Mouse (Mus musculus): ENCODE measurements at regions not wholly inside any gene's neighbourhood (a gene's known extent, or its start where the extent isn't known, plus 50 kb on each side); places are given as distances from the start of the nearest gene placed in this dataset.

DNA sequence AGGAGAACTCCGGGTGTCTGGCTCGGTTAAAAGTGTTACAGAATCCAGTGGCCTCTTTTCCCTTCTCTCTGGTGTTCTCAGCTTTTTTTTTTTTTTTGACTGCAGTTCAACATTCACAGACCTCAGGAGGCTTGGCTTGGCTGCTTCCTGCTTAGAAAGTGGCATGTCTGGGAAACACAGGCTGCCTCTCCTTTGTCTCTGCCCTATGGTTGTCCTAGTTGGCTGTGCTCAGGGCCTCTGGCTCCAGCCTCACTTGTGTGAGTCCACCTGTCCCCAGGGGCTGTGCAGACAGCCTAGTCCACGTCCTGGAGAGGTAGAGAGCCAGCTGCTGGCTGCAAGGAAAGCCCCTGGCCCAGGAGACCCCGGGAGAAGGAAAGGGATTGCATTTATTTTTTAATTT lies 212.3 kb upstream of the Rbfox1 start:
- DNase-seq, result no peak

DNA sequence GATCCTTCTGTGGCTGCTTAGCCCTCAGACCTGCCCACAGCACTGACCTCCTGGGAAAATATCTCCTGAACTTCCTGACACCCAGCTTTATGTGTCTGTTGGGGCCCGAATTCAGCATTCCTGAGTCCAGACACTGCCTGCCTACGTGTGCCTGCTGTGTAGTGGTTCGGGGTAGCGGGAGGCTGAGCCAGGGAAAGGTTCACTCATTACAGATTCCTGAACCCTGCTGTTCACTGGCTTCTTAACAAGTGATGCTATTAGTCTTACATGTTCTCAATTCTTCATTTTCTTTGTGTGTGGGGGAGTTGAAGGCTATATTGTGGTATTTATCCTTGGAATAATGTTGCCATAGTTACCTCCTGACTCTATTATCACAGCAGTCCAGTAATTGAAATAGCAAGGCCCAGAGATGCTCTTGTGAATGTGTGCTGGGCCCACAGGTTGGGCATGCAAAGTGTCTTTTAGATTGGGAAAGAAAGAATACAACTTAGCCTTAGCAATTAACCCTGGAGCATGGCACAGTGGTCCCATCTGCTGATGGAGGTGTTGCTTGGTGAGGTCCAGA lies 216.7 kb upstream of the Rbfox1 start:
- DNase-seq, result no peak

DNA sequence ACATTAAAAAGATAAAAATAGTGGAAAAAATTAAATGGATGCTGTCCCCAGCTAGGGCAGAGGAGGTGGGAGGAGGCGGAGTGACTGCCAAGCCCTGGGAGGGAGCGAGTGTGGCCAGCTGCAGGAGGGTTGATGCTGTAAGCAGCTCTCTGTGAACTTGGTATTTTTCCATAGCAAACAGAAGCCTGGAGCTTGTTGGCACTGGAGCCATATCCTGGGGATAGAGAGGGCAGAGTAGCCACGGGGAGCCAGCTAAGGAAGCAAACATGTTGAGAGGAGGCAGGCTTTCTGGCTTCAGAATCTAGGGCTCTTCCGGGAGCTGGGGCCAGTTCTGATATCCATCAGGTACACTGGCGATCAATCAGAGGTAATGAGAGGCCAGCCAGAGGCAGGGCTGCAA lies 223.2 kb upstream of the Rbfox1 start:
- DNase-seq, result peak; percentile 15

DNA sequence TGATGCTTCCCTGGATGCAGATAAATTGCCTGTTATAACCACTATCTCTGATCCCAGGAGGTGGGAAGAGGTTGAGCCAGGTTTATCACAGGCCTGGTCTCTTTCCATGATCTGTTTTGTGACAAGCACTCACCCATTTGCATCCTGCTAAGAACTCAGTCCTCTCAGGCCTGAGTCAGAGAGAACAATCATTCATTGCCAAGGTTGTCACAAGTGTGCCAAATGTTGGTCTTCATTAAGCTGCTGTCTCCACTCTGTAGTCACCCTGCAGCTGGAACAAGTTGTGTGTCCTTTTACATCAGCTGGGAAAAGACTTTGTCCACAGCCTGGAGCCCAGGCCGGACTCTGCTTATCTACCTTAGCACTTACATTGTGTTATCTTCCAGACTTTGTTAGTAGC lies 233.6 kb upstream of the Rbfox1 start:
- DNase-seq, result no peak

DNA sequence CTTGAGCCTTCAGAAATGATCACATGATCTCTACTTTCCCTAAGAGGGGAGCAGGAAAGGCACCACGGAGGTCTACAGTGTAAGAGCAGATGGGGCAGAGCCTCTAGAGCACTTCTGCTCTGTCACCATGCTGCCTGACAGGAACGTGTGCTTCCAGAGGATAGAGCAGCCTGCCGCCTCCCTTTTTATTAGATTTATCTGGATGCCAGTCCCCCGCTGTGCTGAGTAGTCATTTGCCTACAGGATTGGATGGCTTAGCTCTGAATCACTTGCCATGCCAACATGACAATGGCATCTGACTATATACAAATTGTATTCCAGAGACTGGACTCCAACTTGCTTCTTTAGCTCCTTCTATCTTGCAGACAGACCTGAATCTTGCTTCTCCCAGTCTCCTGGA lies 234.2 kb upstream of the Rbfox1 start:
- DNase-seq, result no peak

DNA sequence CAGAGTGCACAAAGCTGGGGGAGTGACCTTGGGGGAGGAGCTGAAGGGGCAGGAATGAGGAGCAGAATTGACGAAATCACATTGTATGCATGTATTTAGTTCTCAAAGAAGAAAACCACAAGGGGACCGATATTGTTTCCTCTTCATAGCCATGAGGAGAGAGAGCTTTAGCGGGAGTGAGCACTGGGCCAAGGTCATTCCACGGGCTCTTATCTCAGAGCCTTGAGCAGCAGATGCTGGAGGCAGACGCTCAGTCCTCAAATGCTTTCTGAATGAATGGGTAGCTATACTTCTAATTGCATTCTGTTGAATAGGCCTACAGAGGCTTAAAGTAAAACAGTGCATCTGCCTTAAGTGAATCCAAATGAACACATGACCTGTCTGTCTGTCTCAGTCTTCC lies 245.2 kb upstream of the Rbfox1 start:
- no peak for DNase-seq

DNA sequence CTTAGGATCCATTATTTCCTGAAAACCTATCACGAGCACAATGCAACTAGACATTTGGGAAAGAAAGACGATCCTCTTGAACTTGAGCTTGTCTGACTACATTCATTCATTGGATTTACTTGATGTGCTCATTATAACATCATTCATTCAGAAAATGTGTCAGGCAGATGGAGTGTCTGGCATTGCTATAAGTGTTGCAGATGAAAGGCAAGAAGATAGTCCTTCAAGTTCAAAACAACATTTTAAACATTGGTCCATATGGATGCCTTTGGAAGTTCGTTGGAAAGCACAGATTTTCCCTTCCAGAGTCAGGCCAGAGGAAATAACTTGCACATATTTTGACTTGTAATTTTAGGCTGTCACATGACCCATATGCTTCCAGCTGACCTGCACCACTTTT lies 255.2 kb upstream of the Rbfox1 start:
- no peak for DNase-seq

DNA sequence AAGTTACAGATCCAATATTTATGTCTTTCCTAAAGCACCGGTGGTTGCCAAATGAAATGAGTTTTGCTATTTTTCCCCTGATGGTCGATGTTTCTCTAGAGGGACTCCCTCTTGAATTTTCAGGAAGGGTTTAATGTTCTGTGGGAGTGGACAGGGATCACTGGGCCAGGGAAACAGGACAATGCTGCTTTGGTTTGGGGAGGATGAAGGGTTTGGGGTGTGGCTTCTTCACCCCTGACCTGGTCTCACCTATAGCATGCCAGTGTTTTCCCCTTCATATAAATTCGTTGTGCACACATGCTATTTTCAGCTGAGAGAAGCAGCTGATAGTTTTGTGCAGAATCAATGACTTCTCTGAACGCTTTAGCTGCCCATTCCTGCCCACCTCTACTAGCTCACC lies 257.2 kb upstream of the Rbfox1 start:
- DNase-seq, result no peak

DNA sequence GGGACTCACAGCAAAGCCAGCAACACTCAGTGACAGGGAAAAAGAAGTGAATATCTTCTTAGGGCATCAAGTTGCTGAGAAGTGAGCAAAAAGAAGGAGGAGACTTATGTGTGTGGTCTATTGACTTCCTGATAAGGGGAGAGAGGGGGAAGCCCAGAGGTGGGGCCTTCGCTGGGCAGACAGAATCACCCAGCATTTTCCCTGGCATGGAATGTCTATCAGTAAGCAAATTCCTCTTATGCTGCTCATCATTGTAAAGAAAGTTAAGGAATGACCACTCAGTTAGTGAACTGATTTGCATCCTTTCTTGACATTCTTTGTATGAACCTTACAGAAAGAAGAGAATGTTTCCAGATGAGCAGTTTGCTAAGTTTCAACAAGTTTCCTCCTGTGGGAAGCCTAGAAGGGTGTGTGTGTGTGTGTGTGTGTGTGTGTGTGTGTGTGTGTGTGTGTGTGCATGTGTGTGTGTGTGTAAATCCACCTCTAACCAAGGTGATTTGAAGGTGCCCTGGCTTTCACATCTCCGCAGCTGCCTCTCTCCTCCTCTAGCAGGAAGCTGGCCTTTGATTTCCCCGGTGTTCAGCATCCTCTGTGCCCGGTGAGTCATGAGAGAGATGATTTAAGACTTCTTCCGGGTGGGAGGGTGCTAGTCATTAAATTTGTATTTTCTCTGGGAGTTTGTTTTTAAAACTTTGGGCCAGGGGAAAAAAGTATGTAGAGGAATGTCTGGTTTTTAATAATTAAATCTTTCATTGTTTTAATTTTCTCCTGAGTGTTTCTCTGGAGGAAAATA lies 257.8 kb upstream of the Rbfox1 start:
- DNase-seq, result peak; percentile 3

DNA sequence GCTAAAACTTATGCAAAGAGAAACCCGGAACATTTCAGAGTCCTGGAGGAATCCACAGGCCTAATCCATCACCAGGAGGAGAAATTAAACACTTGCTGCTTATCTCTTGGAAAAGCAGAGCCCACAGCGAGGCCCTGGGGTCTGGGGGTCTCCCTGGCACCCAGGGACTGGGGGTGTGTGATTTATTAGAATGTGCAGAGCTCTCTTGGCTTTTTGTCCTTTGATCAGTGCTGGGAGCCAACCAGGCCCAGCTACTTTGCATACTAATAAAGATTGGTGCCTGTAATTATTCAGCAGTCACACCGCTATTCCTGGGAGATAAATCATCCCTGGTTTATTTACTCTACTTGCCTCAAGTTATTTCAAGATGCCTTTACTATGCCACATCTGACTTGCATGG lies 260.0 kb upstream of the Rbfox1 start:
- DNase-seq, result no peak

DNA sequence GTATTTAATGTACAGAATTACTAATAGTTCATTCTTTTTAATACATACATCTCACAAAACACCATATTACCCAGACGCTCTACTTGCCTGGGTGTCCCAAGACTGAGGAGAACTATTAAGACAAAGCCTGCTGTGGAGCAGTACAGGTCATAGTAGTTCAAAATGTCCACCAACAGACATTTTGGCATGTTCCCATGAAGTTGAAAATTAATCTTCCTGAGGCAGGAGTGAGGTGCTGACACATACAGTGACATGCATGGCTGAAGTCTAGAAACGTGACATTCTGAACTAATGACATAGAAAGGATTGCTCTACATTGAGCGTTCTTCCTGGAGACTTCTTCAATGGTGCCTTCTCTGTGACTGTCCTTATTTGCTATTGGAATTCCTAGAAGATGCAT lies 264.6 kb upstream of the Rbfox1 start:
- peak; percentile 10 for DNase-seq

DNA sequence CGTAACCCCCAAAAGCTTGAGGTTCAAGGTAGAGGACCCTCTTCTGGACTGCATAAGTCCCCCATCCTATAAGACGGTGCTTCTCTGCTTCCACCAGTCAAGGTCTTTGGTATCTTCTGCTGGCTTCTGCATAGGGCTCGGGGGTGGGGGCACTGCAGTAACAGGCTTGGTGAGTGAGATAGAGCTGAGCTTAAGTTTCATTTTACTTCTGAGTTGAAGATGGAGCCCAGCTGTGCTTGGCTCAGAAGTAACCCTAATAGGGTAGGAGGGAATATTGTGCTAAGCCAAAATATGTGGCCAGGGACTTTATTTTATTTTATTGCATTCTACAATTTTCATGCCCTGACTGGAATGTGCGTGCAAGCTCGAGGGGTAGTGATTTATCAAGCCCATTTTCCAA lies 268.8 kb upstream of the Rbfox1 start:
- no peak for DNase-seq

DNA sequence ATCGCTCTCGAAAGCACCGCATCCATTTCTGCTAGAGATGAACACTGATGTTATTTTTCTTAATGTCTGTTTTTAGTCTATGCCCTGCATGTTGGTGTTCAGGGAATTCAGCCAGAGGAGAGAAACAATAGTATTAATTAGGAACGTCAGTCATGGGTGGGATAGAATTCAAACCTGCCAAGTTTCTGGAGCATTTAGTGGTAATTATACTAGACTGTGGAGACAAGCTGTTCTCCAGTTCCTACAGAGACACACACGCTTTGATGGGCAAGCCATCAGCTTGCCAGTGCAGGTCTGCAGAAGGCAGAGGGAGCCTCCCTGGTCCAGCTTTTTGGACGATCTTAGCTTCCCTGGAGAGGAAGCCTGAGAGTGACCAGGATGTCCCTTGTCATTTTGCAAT lies 289.8 kb upstream of the Rbfox1 start:
- DNase-seq, result no peak

DNA sequence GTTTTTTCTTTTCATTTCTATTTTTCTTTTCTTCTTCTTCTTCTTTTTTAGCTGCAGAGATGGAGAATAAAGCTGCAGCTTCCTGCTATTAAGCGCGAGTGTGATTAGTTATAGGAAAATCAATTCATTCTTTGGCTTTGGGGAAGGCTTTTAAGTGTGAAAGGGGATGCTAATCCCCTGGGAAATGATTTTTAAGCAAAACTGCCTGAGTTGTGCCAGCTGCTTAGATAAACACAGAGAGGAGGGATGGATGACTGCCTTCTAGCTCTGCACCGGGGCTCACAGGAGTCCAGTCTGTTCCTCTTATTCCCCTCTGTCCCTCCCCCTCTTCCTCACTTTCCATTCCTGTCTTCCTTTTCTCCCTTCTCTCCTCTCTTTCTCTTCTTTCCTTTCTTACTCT lies 306.8 kb upstream of the Rbfox1 start:
- no peak for DNase-seq

DNA sequence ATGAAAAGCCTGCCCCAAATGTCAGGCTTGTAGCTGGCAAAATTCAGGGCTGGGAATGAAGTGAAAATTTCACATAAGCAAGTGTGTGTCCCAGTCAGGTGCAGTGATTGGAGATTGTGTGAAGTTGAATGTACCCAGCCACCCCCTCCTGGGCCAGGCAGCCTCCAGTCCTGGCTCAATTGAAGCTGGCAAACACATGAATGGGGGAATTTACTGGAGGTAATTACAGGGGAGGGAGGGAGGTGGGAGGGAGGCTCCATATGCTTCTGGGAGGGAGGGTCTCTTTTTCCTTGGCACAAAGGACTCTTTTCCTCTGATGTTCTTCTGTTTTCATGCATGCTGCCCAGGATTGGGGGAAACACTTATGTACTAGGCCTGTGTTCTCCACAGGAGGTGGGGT lies 312.4 kb upstream of the Rbfox1 start:
- no peak for DNase-seq

DNA sequence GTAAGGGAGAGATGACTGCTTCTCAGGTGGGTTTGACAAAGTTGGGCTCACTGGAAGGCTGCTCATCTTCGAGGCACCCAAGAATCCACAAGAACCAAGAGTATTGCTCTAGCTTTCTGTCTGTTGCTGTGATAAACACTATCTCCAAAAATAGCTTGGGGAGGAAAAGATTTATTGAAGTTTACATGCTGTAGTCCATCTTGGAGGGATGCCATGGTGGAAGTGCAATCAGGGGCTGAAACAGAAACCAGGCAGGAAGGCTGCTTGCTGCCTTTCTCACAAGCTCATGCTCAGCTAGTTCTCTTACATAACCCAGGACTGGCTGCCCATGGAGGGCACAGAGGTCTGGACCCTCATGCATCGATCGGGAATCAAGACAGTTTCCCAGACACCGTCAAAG lies 314.5 kb upstream of the Rbfox1 start:
- DNase-seq, result peak; percentile 33

DNA sequence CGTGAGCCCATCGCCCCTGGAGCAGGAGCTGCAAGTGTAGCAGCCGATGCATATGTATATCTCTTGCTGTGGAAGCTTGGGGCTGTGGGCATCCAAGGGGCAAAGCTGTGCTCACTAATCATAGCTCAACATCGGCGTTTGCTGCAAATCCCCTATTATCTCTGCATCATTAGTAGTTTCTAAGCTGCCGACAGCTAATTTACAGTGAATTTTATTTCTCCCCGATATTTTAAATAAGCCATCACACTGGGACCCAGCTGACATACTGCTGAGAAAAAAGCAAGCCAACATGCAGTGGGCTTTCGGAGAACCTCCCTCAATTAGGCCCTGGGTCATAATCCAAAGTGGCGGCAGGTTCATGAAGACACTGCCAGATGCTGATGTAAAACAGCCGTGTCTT lies 313.3 kb upstream of the Eef2kmt start:
- no peak for DNase-seq

DNA sequence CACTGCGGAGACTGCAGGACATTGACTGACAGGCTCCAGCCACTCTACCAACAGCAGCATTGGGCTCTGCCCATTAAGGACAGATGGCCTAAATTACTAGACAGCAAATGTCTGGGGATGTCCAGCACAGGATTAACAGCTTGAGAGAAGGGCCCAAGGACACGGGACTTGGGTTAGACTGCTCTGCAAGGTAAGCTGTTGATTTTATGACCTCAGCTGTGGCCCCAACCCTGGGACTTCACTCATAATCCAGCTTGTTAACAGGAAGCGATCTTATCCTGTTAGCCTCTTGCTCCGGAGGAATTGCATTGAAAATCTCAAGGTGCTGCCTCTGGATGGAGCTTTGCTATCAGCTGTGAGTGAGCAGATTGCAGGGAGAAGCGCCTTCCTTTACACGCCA lies 293.2 kb upstream of the Eef2kmt start:
- DNase-seq, result no peak

DNA sequence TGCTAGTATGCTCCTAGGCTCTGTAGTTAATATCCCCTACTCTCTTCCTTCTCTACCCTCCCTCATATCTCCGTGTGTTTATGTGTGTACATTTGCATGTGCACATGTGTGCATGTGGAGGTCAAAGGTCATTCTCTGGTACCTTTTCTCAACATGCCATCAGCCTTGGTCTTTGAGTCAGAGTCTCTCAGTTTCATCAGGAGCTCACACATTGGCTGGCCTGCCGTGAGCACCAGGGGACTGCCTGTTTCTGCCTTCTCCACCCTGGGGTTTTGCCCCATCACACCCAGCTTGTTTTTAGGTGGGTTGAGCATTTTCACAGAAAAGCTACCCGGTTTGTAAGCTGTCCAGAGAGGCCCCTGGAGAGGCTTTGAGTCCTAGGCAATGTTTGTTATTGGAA lies 292.8 kb upstream of the Eef2kmt start:
- no peak for DNase-seq

DNA sequence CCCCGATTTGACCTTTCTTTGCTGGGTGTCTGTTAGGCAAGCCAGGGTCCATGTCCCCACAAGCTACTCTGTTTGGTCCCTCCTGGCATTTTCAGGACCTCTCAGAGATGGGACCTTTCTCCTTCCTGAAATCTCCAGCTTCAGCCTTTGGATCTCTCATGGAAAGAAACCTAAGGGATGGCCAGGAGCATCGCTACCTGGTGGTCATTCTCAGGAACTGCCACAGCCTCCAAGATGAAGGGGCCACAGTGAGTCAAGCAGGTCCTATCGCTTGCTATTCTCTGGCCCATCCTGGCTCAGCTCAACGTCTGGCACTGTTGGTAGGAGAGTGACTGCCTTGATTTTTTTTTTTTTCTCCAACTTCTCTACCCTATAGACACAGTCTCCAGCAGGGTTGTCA lies 291.0 kb upstream of the Eef2kmt start:
- DNase-seq, result no peak

DNA sequence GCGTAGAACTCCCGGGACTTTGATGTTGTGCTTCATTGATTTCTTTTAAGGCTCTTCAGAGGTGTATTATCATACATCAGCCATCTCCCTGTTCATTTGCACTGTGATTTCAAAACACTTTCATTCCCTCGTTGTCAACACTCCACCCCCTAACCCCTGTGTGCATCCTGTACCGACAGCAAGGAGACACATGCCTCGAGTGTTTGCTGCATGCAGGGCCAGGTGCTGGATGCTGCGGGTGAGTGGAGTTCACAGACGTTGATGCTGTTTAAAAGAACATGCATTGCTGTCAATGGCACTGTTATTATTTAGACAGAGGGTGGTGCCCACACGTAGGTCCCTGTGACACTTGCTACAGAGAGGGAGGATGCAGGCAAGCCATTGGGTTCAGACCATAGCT lies 290.0 kb upstream of the Eef2kmt start:
- no peak for DNase-seq

DNA sequence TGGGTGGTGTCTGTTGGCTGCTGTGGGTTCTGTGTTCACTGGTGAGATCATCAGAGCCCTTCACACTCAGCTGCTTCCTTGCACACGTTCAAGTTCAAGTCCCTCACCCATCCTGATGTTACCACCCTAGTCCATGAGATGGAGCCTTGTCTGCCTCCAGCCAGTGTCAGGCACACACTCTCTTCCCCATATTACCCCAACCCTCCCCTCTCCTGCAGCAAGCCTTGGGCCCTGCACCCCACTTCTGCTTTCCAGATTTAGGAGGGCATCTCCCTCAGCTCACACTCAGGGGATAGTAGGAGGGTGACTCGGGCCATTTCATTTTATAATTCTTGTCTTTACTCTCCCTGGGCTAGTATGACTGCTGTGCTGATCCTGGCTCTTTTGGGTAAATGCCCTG lies 288.7 kb upstream of the Eef2kmt start:
- no peak for DNase-seq

DNA sequence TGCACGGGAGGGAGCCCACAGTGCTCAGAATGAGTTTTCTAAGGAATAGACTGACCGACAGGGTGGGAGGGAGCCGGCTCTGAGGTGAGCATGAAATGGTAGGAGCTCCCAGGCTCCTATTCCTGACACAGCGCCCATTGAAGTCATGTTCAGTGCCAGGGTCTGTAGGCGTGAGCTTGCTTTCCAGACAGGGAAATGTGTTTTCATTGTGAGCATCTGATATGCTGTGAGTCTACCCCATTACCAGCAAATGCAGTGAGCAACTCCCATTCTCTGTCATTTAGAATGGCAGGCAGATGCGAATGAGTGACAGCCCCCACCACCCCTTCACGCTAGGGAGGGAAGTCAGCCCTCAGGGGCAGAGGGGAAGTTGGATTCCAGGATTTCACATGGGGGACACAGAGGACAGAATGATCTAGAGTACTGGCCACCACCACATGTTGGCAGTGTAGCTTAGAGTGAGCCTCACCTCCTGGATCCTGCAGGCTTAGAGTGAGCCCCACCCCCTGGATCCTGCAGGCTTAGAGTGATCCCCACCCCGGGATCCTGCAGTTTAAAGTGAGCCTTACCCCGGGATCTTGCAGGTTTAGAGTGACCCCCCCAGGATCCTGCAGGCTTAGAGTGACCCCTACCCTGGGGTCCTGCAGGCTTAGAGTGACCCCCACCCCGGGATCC lies 283.2 kb upstream of the Eef2kmt start:
- DNase-seq, result no peak
